In genomic region chr11:97599104-97599503, GRCm38 (mm10) we compare ENCODE assay signal across 25 mouse cellular contexts. TPM values are rescaled to one million over a fixed set of nuclear protein-coding genes. Genes with fewer than 3 reads are reported as not detected.
A peak's percentile ranks its signal among the peaks of the same experiment; 100 is the strongest.
DNase-seq lines count a peak whose midpoint lies in the region; ATAC-seq and TF ChIP-seq lines count a peak whose summit lies in the region.
"Had no signal": no experiment of that assay in that cellular context is flagged by ENCODE, and none has a peak within 500 bp of the region (broad histone marks: within the 10 kb centered on the region; RNA-seq: fewer than 3 reads in every experiment).

No protein-coding gene starts in this region.

- ATAC-seq in G1E (ENCODE audit: extremely low read depth, insufficient number of reproducible peaks, low FRiP score, poor library complexity, severe bottlenecking), result peak; percentile 76; the same call in 1 of the 2 replicates
- ATAC-seq in liver, embryonic 13.5 days (ENCODE audit: low read depth), result no peak
- ATAC-seq in heart, embryonic 11.5 days (replicated peaks; ENCODE audit: insufficient number of reproducible peaks, low FRiP score, low TSS enrichment), result no peak
- ATAC-seq in kidney, embryonic 16.5 days (ENCODE audit: low FRiP score, low TSS enrichment), result no peak
- ATAC-seq: forebrain, embryonic 16.5 days; inflammation-experienced regulatory T-cells, adult 6 months had no signal

- H3K4me1 ChIP-seq in testis, adult 2 months (ENCODE audit: control insufficient read depth, insufficient read depth, low read length), result no peaks in the 10 kb centered on the region; the same call in 1 of the 2 replicates
- peaks cover 7% of the 10 kb centered on the region; the same call in 1 of the 2 replicates for H3K4me1 ChIP-seq in G1E (ENCODE audit: insufficient read depth, low read depth, low read length)
- no peaks in the 10 kb centered on the region for H3K4me1 ChIP-seq in liver, embryonic 13.5 days (replicated peaks)
- no peaks in the 10 kb centered on the region for H3K4me1 ChIP-seq in heart, embryonic 11.5 days (ENCODE audit: control insufficient read depth, insufficient read depth, low read length)
- H3K4me1 ChIP-seq in kidney, embryonic 16.5 days (ENCODE audit: insufficient read depth, low read length), result no peaks in the 10 kb centered on the region
- H3K4me1 ChIP-seq: embryonic facial prominence, embryonic 12.5 days; limb, embryonic 12.5 days had no signal

- no peaks in the 10 kb centered on the region for H3K36me3 ChIP-seq in testis, adult 2 months (ENCODE audit: control insufficient read depth, insufficient read depth, low read length)
- peaks cover 19% of the 10 kb centered on the region for H3K36me3 ChIP-seq in G1E (replicated peaks)
- no peaks in the 10 kb centered on the region for H3K36me3 ChIP-seq in liver, embryonic 13.5 days
- no peaks in the 10 kb centered on the region for H3K36me3 ChIP-seq in heart, embryonic 11.5 days (ENCODE audit: control insufficient read depth, insufficient read depth, low read length)
- H3K36me3 ChIP-seq in kidney, embryonic 16.5 days (ENCODE audit: insufficient read depth, low read length), result no peaks in the 10 kb centered on the region
- H3K36me3 ChIP-seq: embryonic facial prominence, embryonic 12.5 days; limb, embryonic 12.5 days had no signal

- no peak overlapping the region for H3K27ac ChIP-seq in testis, adult 2 months (ENCODE audit: control insufficient read depth, insufficient read depth, low read depth, low read length)
- H3K27ac ChIP-seq in liver, embryonic 13.5 days, result no peak overlapping the region
- no peak overlapping the region for H3K27ac ChIP-seq in heart, embryonic 11.5 days (ENCODE audit: low read depth, low read length)
- H3K27ac ChIP-seq in kidney, embryonic 16.5 days (ENCODE audit: low read length), result no peak overlapping the region
- H3K27ac ChIP-seq: embryonic facial prominence, embryonic 12.5 days; gastrocnemius, adult 2 months; hindbrain, embryonic 14.5 days; limb, embryonic 12.5 days; liver, embryonic 14.5 days had no signal

- WGBS in liver, embryonic 13.5 days (ENCODE audit: insufficient replicate concordance), result 66% methylated on average over 8 of the region's 8 CpGs
- 76% methylated on average over 8 of the region's 8 CpGs for whole genome bisulfite sequencing in heart, embryonic 11.5 days (ENCODE audit: insufficient replicate concordance)
- WGBS in kidney, embryonic 16.5 days, result 89% methylated on average over 8 of the region's 8 CpGs

- H3K4me2 ChIP-seq in liver, embryonic 13.5 days, result peak overlapping the region; percentile 25; the same call in 1 of the 2 replicates
- no peak overlapping the region for H3K4me2 ChIP-seq in heart, embryonic 11.5 days
- H3K4me2 ChIP-seq in kidney, embryonic 16.5 days (replicated peaks; ENCODE audit: low read depth, low read length), result no peak overlapping the region
- H3K4me2 ChIP-seq: embryonic facial prominence, embryonic 12.5 days; hindbrain, embryonic 14.5 days; limb, embryonic 12.5 days had no signal

- H3K9ac ChIP-seq in liver, embryonic 13.5 days, result no peak overlapping the region
- H3K9ac ChIP-seq in heart, embryonic 11.5 days (ENCODE audit: low read depth, low read length), result no peak overlapping the region
- H3K9ac ChIP-seq in kidney, embryonic 16.5 days (replicated peaks; ENCODE audit: low read length), result no peak overlapping the region
- H3K9ac ChIP-seq: embryonic facial prominence, embryonic 12.5 days; hindbrain, embryonic 14.5 days; limb, embryonic 12.5 days; liver, embryonic 14.5 days had no signal

- no peak for TF ChIP-seq CTCF in testis, adult 2 months (IDR thresholded peaks at IDR 0.05; ENCODE audit: control insufficient read depth, insufficient read depth, insufficient replicate concordance, low read depth, low read length)
- TF ChIP-seq CTCF in G1E (IDR thresholded peaks at IDR 0.05; ENCODE audit: low read depth, low read length), result no peak

- H3K27me3 ChIP-seq in testis, adult 2 months (ENCODE audit: control insufficient read depth, insufficient read depth, low read length), result no peaks in the 10 kb centered on the region
- H3K27me3 ChIP-seq in G1E (ENCODE audit: insufficient read depth, low read length), result peaks cover 17% of the 10 kb centered on the region
- H3K27me3 ChIP-seq in liver, embryonic 13.5 days, result no peaks in the 10 kb centered on the region
- H3K27me3 ChIP-seq in heart, embryonic 11.5 days (ENCODE audit: control insufficient read depth, insufficient read depth, low read length), result no peaks in the 10 kb centered on the region
- H3K27me3 ChIP-seq in kidney, embryonic 16.5 days (ENCODE audit: insufficient read depth, low read length), result no peaks in the 10 kb centered on the region
- H3K27me3 ChIP-seq: embryonic facial prominence, embryonic 12.5 days had no signal

- no peak for TF ChIP-seq POLR2A in testis, adult 2 months (IDR thresholded peaks at IDR 0.05; ENCODE audit: control insufficient read depth, low read depth, low read length)

- H3K9me3 ChIP-seq in G1E (replicated peaks), result no peaks in the 10 kb centered on the region
- H3K9me3 ChIP-seq in liver, embryonic 13.5 days (replicated peaks), result no peaks in the 10 kb centered on the region
- H3K9me3 ChIP-seq in heart, embryonic 11.5 days (replicated peaks; ENCODE audit: control insufficient read depth, low read length), result no peaks in the 10 kb centered on the region
- no peaks in the 10 kb centered on the region for H3K9me3 ChIP-seq in kidney, embryonic 16.5 days (ENCODE audit: low read length)
- H3K9me3 ChIP-seq: embryonic facial prominence, embryonic 12.5 days had no signal

- peak overlapping the region; percentile 79 for H3K4me3 ChIP-seq in testis, adult 2 months (ENCODE audit: control insufficient read depth, low read depth, low read length)
- H3K4me3 ChIP-seq in G1E (ENCODE audit: low read depth, low read length), result peak overlapping the region; percentile 67
- H3K4me3 ChIP-seq in liver, embryonic 13.5 days (replicated peaks), result peak overlapping the region; percentile 26
- no peak overlapping the region for H3K4me3 ChIP-seq in heart, embryonic 11.5 days (ENCODE audit: low read depth, low read length)
- no peak overlapping the region for H3K4me3 ChIP-seq in kidney, embryonic 16.5 days (ENCODE audit: low read length)
- H3K4me3 ChIP-seq: embryonic facial prominence, embryonic 12.5 days; gastrocnemius, adult 2 months; limb, embryonic 12.5 days had no signal

- DNase-seq in testis, postnatal 14 days (ENCODE audit: low spot score), result no peak
- peak; percentile 74 for DNase-seq in G1E (ENCODE audit: low spot score)
- DNase-seq in liver, embryonic 13.5 days, result peak; percentile 22
- no peak for DNase-seq in lung, postnatal 14 days
- DNase-seq: adrenal gland, postnatal 14 days; cerebellum, adult 11 months; cerebellum, adult 9-10 months; embryo, embryonic 11 days; gastrocnemius, adult 2 months; gastrocnemius, postnatal 36 days; heart, postnatal 14 days; kidney, adult 11 months; kidney, postnatal 25 days; lung, postnatal 4 days; midbrain, embryonic 14.5 days; thymus, postnatal 25 days had no signal

RNA-seq across cellular contexts. Expression of gene Srcin1, which starts 23.1 kb away (rescaled TPM):
- polyA plus RNA-seq in testis, adult 2 months (2012; rRNA removed), result 35.5 and 47.1 TPM in 2 replicates
- total RNA-seq in G1E (2014; fragmentation: Nextera tagmentation), result 0.15 TPM in 2 replicates
- 0.29 and 0.49 TPM in 2 replicates for total RNA-seq in G1E (2017)
- 0.21 and 0.25 TPM in 2 replicates for polyA plus RNA-seq in G1E (2012)
- 0.01 TPM in 1 of 2 replicates, not detected in the other for polyA plus RNA-seq in liver, embryonic 13.5 days (2015; fragmentation: Nextera tagmentation; extraction: Ambion mirVana)
- polyA plus RNA-seq in heart, embryonic 11.5 days (2014; fragmentation: Nextera tagmentation; extraction: Ambion mirVana), result 0.06 and 0.23 TPM in 2 replicates
- polyA plus RNA-seq in kidney, embryonic 16.5 days (2015; fragmentation: Nextera tagmentation; extraction: Ambion mirVana), result 1.0 and 1.1 TPM in 2 replicates
- polyA plus RNA-seq: inflammation-experienced regulatory T-cells, adult 6 months had no signal

RNA-seq across cellular contexts. Expression of gene Epop, which starts 30.4 kb away (rescaled TPM):
- 0.47 and 0.58 TPM in 2 replicates for polyA plus RNA-seq in testis, adult 2 months (2012; rRNA removed)
- total RNA-seq in G1E (2014; fragmentation: Nextera tagmentation) (2.6 and 4.5 TPM in 2 replicates), G1E (2017) (2.7 and 3.9 TPM in 2 replicates)
- 60.9 and 77.7 TPM in 2 replicates for polyA plus RNA-seq in G1E (2012)
- polyA plus RNA-seq in liver, embryonic 13.5 days (2015; fragmentation: Nextera tagmentation; extraction: Ambion mirVana), result 0.65 and 0.69 TPM in 2 replicates
- 1.4 and 1.5 TPM in 2 replicates for polyA plus RNA-seq in heart, embryonic 11.5 days (2014; fragmentation: Nextera tagmentation; extraction: Ambion mirVana)
- 2.3 and 2.5 TPM in 2 replicates for polyA plus RNA-seq in kidney, embryonic 16.5 days (2015; fragmentation: Nextera tagmentation; extraction: Ambion mirVana)

Comparison
In these comparisons a context has a peak if more than half of its experiments do, and no peak if none do; other contexts are left out.
1. H3K4me3 ChIP-seq: peak in testis, adult 2 months (single experiment), G1E (single experiment) and liver, embryonic 13.5 days (single experiment); none in heart, embryonic 11.5 days (single experiment) and kidney, embryonic 16.5 days (single experiment).
2. DNase-seq: peak in G1E (single experiment) and liver, embryonic 13.5 days (single experiment); none in testis, postnatal 14 days (single experiment) and lung, postnatal 14 days (single experiment).
3. RNA of gene Srcin1, which starts 23.1 kb away (polyA plus RNA-seq): 35.5 to 47.1 TPM in testis, adult 2 months; 1.0 to 1.1 TPM in kidney, embryonic 16.5 days, 0.21 to 0.25 TPM in G1E, 0.06 to 0.23 TPM in heart, embryonic 11.5 days and 0.01 TPM in liver, embryonic 13.5 days; every median in the first group is over 10 times any median in the second.
4. RNA of gene Epop, which starts 30.4 kb away (polyA plus RNA-seq): 60.9 to 77.7 TPM in G1E; 2.3 to 2.5 TPM in kidney, embryonic 16.5 days, 1.4 to 1.5 TPM in heart, embryonic 11.5 days, 0.65 to 0.69 TPM in liver, embryonic 13.5 days and 0.47 to 0.58 TPM in testis, adult 2 months; every median in the first group is over 10 times any median in the second.